Mouse (Mus musculus) adrenal gland, adult 18-20 months (tissue): Measurements from ENCODE around the gene Bmpr1b. TPM values are rescaled to one million over a fixed set of nuclear protein-coding genes. Genes with fewer than 3 reads are reported as not detected.

Source experiments
- DNase-seq, 2 experiments: peaks; one replicate each; pipeline ENCODE4 v3.0.0; 2021 to 2022; ENCODE audit warnings: low spot score in 2 of 2
- total RNA-seq, 2 experiments: library from RNA; stranded (reverse); gene quantifications; 1 replicate in 1 of 2; 2 replicates in 1 of 2; pipeline ENCODE4 v1.2.3; 2021

The Bmpr1b gene
- total RNA-seq, 2 experiments from 2014 or later = 0.58 to 0.66 TPM

- no peak for DNase-seq
Measured at GRCm38 (mm10) chr3:141828301-141828700, 340.9 kb downstream of the Bmpr1b start.

GRCm38 (mm10) chr3:141819331-141819941 is 349.8 kb downstream of the Bmpr1b start:
- DNase-seq = no peak

GRCm38 (mm10) chr3:141818615-141819312 is 350.5 kb downstream of the Bmpr1b start:
- no peak for DNase-seq

- DNase-seq = no peak
Measured at GRCm38 (mm10) chr3:141814776-141815175, 354.4 kb downstream of the Bmpr1b start.

GRCm38 (mm10) chr3:141811348-141811747 is 357.9 kb downstream of the Bmpr1b start:
- no peak for DNase-seq

- no peak for DNase-seq
Measured at GRCm38 (mm10) chr3:141810944-141811343, 358.3 kb downstream of the Bmpr1b start.

GRCm38 (mm10) chr3:141809581-141809980 is 359.6 kb downstream of the Bmpr1b start:
- no peak for DNase-seq

- no peak for DNase-seq
Measured at GRCm38 (mm10) chr3:141804133-141804532, 365.1 kb downstream of the Bmpr1b start.

- DNase-seq = no peak
Measured at GRCm38 (mm10) chr3:141797789-141798188, 371.4 kb downstream of the Bmpr1b start.

GRCm38 (mm10) chr3:141797372-141797771 is 371.9 kb downstream of the Bmpr1b start:
- no peak for DNase-seq

- no peak for DNase-seq
Measured at GRCm38 (mm10) chr3:141794371-141794770, 374.9 kb downstream of the Bmpr1b start.

- DNase-seq = no peak
Measured at GRCm38 (mm10) chr3:141793755-141794154, 375.5 kb downstream of the Bmpr1b start.

- DNase-seq = no peak
Measured at GRCm38 (mm10) chr3:141792106-141792505, 377.1 kb downstream of the Bmpr1b start.

GRCm38 (mm10) chr3:141791026-141791780 is 378.0 kb downstream of the Bmpr1b start:
- no peak for DNase-seq

Other genes with a start within 250 kb of the Bmpr1b start
- 100 to 1,000 TPM in 1 of 2 experiments, 10 to 100 TPM in 1; 64.5 to 110 TPM for gene Pdlim5, start 226.3 kb upstream of the Bmpr1b start, total RNA-seq